Mouse (Mus musculus) intestine, postnatal 0 days (tissue): Measurements from ENCODE around the gene Srsf3. TPM values are rescaled to one million over a fixed set of nuclear protein-coding genes. Genes with fewer than 3 reads are reported as not detected.

ENCODE experiments used
- ATAC-seq: fragments of 200-750 bp; cut with Nextera tagmentation; 2 replicates; pipeline ENCODE4 v1.8.0; 2017; ENCODE audit warnings: mild to moderate bottlenecking, moderate TSS enrichment, moderate library complexity
- H3K27ac ChIP-seq: fragments of 300-500 bp; sonication (generic); 2 replicates; pipeline ENCODE4 v1.5.1; 2014; ENCODE audit warnings: mild to moderate bottlenecking, low read depth, low read length, moderate library complexity
- H3K27me3 ChIP-seq: fragments of 300-500 bp; sonication (generic); replicated peaks from 2 replicates; pipeline ENCODE4 v1.6.1; 2014; ENCODE audit warnings: low read length, mixed read lengths; ENCODE audit not compliant: control insufficient read depth, insufficient read depth
- H3K36me3 ChIP-seq: fragments of 300-500 bp; sonication (generic); 2 replicates; pipeline ENCODE4 v1.6.1; 2014; ENCODE audit warnings: mild to moderate bottlenecking, moderate library complexity; ENCODE audit not compliant: control insufficient read depth, insufficient read depth
- H3K4me1 ChIP-seq: fragments of 300-500 bp; sonication (generic); replicated peaks from 2 replicates; pipeline ENCODE4 v1.6.1; 2014; ENCODE audit warnings: antibody characterized with exemption, low read length, mixed read lengths; ENCODE audit not compliant: control insufficient read depth, insufficient read depth
- H3K4me2 ChIP-seq: fragments of 300-500 bp; sonication (generic); replicated peaks from 2 replicates; pipeline ENCODE4 v1.6.1; 2014; ENCODE audit warnings: low read depth, mild to moderate bottlenecking, moderate library complexity
- H3K4me3 ChIP-seq: fragments of 300-500 bp; sonication (generic); 2 replicates; pipeline ENCODE4 v1.5.1; 2014; ENCODE audit warnings: low read depth, low read length
- H3K9ac ChIP-seq: fragments of 300-500 bp; sonication (generic); 2 replicates; pipeline ENCODE4 v1.6.1; 2014; ENCODE audit warnings: mild to moderate bottlenecking, low read depth, low read length
- H3K9me3 ChIP-seq: fragments of 300-500 bp; sonication (generic); 2 replicates; pipeline ENCODE4 v1.6.1; 2016; ENCODE audit warnings: mixed run types; ENCODE audit not compliant: control insufficient read depth
- CTCF ChIP-seq: sonication (generic); IDR thresholded peaks from 2 replicates; pipeline ENCODE4 v1.5.1; 2016; ENCODE audit warnings: low read depth, mild to moderate bottlenecking, control low read depth, antibody characterized with exemption, moderate library complexity
- WGBS: fragments of 180-500 bp; shearing (Covaris S2); extraction: QIAGEN DNeasy Blood & Tissue Kit; methylation state at CpG from one replicate; pipeline ENCODE4 v1.1.7; 2014; 5-methylcytosine and 5-hydroxymethylcytosine counted together
- polyA plus RNA-seq: library from polyadenylated mRNA; unstranded; fragments of >200 nt; fragmentation: Nextera tagmentation; extraction: Ambion mirVana; gene quantifications from 2 replicates; pipeline ENCODE4 v1.2.1, GENCODE M21; 2015

Srsf3 gene
- polyA plus RNA-seq, 1 experiment from 2014 or later: 257 TPM

DNA sequence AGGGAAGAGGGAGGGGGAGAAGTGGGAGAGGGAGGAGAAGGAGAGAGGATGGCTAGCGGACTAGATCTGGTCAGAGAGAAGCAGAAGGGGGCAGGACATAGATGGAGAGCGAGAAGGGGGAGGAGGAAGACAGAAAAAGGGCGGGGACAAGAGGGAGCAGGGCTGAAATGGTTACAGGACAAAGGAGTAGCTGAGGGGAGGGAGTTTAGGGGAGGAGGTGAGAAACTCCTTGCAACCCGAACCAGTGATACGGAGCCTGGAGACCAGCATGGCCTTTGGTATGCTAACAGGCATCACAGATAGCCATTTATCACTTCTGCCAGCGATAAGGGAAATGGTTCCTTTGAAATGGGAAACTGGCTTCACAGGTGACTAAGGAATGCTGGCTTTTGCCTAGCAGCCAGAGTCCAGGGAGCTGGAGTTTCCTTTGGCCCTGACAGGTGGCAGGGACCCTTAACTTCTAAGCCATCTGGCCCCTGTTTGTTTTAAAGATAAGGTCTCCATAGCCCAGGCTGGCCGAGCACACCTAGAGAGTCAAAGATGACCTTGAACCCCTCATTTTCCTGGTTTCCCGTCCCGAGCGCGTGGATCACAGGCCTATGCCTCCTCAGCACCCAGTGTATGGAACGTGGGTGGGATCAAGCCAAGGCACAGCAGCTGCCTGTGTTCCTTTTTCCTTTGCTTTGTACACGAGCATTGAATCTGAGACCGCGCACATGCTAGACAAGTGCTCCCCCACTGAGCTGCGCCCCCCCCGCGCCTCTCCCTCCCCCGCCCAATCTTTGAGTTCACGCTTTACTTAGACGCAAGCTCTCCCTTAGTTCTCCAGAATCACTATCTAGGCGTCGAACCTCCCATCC lies 48.6 kb downstream of the Srsf3 start:
- no peak overlapping the region for H3K9ac ChIP-seq
- TF ChIP-seq CTCF: no peak
- H3K9me3 ChIP-seq: no peaks in the 10 kb centered on the region
- H3K36me3 ChIP-seq: no peaks in the 10 kb centered on the region
- H3K4me1 ChIP-seq: 0 out of 2 replicates have a peak, but pooled peaks cover 8% of the 10 kb centered on the region
- ATAC-seq: peak; percentile 39; the same call in 1 of the 2 replicates
- no peaks in the 10 kb centered on the region for H3K27me3 ChIP-seq
- no peak overlapping the region for H3K4me3 ChIP-seq
- WGBS: 9% methylated on average over 23 of the region's 23 CpGs
- H3K27ac ChIP-seq: no peak overlapping the region
- H3K4me2 ChIP-seq: no peak overlapping the region; the same call in 1 of the 2 replicates

DNA sequence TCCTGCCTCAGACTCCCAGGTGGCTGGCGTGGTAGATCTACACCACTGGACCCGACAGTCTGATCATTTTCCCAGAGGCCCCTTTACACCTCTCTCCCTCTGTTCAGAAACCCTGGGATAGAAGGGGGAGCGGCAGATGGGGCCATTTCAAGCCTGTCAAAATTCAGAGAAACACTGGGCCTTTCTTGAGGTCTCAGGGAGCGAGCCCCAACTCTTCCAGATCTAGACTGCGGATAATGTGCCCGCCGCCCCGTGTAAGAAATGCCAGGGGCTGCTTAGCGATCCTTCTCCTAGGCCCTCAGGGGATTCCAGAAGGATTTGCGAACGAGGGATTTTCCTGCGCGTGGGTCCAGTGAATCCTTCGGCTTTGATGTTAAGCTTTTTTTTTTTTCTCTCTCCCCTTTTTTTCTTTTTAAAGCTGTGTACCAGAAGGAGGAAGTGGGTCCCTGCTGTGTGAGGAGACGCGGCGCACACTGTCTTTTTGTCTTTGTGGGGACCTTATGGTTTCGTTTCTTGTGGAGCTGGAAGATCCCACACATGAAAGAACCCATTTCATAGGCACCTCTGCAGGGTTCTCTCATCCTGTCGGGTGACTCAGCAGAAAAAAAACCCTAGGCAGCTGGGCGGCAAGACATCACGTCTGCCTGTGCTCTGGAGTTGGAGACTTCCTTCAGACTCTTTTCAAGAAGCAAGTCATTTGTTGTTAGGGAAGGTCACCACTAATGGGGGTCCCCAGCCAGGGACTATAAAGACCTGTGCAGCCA lies 49.4 kb downstream of the Srsf3 start:
- TF ChIP-seq CTCF: no peak
- ATAC-seq: no peak
- H3K27me3 ChIP-seq: no peaks in the 10 kb centered on the region
- H3K4me3 ChIP-seq: no peak overlapping the region
- no peak overlapping the region for H3K27ac ChIP-seq
- no peak overlapping the region for H3K9ac ChIP-seq
- H3K4me2 ChIP-seq: peak overlapping the region; percentile 27
- H3K9me3 ChIP-seq: no peaks in the 10 kb centered on the region
- 27% methylated on average over 21 of the region's 21 CpGs for whole genome bisulfite sequencing
- H3K4me1 ChIP-seq: 0 out of 2 replicates have a peak, but pooled peaks cover 8% of the 10 kb centered on the region
- no peaks in the 10 kb centered on the region for H3K36me3 ChIP-seq

DNA sequence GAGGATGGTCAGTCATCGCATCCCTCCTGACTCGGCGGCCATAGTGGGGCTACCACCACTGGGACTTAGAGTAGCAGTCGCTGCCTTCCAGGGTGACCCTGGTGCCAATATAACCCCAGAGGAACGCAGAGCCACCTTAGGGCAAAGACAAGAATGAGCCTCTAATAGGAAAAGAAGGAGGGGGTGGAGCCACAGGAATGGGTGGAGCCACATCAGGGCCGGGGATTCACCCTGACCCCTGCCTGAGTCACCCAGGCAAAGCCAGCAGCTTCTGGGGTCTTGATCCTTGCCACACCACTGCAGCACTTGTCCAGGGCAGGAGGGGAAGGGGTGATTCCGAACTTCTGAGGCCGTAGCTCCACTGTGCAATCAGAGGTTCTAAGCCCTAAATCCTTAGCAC lies 51.2 kb downstream of the Srsf3 start:
- no peak for TF ChIP-seq CTCF
- ATAC-seq: no peak
- H3K4me1 ChIP-seq: 0 out of 2 replicates have a peak, but pooled peaks cover 8% of the 10 kb centered on the region

DNA sequence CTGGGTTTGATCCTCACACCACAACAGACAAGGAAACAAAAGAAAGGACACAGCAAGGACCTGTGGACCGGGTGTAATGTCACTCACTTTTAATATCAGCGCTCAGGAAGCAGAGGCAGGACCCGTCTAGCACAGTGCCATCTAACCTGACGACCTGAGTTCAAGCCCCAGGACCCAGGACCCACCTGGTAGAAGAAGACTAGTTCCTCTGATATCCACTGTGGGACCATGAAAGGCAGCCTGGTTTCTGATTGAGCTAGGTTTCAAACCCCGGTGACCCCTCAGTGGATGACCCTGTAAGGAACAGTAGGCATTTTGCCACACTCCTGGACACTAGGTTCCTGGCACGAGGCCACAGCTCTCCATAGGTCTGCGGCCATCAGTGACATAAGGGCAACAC lies 52.2 kb downstream of the Srsf3 start:
- ATAC-seq: no peak
- no peak overlapping the region for H3K4me2 ChIP-seq
- no peaks in the 10 kb centered on the region for H3K9me3 ChIP-seq
- no peak overlapping the region for H3K27ac ChIP-seq
- H3K36me3 ChIP-seq: no peaks in the 10 kb centered on the region
- no peak overlapping the region for H3K4me3 ChIP-seq
- no peak overlapping the region for H3K9ac ChIP-seq
- WGBS: 84% methylated on average over 7 of the region's 7 CpGs
- H3K4me1 ChIP-seq: 0 out of 2 replicates have a peak, but pooled peaks cover 8% of the 10 kb centered on the region
- TF ChIP-seq CTCF: no peak
- no peaks in the 10 kb centered on the region for H3K27me3 ChIP-seq

More for the DNA sequence above, 51.2 kb downstream of the Srsf3 start:
- no peaks in the 10 kb centered on the region for H3K9me3 ChIP-seq
- no peak overlapping the region for H3K27ac ChIP-seq
- 93% methylated on average over 8 of the region's 8 CpGs for WGBS
- no peak overlapping the region for H3K9ac ChIP-seq
- no peak overlapping the region for H3K4me3 ChIP-seq
- H3K27me3 ChIP-seq: no peaks in the 10 kb centered on the region
- no peak overlapping the region for H3K4me2 ChIP-seq
- no peaks in the 10 kb centered on the region for H3K36me3 ChIP-seq

DNA sequence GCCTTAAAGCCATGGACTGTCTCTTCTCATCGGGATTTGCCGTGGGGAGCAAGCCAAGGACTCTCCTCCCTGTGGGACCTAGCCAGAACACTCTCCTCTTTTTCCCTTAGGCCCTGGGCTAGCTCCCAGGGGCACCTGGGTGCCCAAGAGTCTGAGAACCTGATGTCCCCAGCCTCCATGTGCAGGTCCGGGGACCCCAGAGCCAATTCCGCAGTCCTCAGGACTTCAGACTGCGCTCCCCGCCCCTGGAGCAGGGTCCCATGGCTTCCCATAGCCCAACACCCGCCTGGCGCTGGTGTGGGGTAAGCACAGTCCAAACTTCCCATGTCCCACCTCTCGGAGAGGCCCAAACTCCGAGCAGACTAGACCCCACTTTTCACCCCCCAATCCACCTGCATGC lies 52.8 kb downstream of the Srsf3 start:
- 86% methylated on average over 10 of the region's 10 CpGs for WGBS
- no peak for TF ChIP-seq CTCF
- no peak for ATAC-seq
- Histone ChIP-seq H3K36me3 (no peaks in the 10 kb centered on the region), H3K4me1 (0 out of 2 replicates have a peak, but pooled peaks cover 8% of the 10 kb centered on the region), H3K9ac (no peak overlapping the region), H3K4me3 (no peak overlapping the region), H3K9me3 (no peaks in the 10 kb centered on the region), H3K27ac (no peak overlapping the region), H3K4me2 (no peak overlapping the region), H3K27me3 (no peaks in the 10 kb centered on the region)

DNA sequence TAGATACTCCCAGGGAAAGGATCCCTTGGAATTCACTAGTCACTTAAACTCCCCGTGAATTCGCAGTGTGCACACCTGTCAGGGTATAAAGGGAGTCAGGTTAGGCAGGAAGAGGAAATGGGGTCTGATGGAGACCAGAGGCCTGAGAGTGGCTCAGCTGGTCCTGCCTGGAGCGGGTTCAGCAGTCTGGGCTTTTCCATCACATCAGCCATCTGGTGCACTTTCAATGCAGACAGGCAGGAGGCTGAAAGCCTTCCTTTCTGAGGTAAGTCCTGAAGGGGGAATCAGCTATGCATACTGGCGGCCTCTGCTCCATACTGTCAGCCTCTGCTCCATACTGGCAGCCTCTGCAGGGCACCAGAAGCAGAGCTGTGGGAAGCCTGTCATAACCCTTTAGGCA lies 54.5 kb downstream of the Srsf3 start:
- Histone ChIP-seq H3K9ac (no peak overlapping the region), H3K36me3 (no peaks in the 10 kb centered on the region), H3K27ac (no peak overlapping the region), H3K27me3 (no peaks in the 10 kb centered on the region), H3K4me2 (no peak overlapping the region), H3K9me3 (no peaks in the 10 kb centered on the region), H3K4me1 (0 out of 2 replicates have a peak, but pooled peaks cover 4% of the 10 kb centered on the region), H3K4me3 (no peak overlapping the region)
- no peak for TF ChIP-seq CTCF
- WGBS: 83% methylated on average over 4 of the region's 4 CpGs
- no peak for ATAC-seq
